Mouse (Mus musculus): ENCODE results near the gene Nelfb.

Gene Nelfb

DNA sequence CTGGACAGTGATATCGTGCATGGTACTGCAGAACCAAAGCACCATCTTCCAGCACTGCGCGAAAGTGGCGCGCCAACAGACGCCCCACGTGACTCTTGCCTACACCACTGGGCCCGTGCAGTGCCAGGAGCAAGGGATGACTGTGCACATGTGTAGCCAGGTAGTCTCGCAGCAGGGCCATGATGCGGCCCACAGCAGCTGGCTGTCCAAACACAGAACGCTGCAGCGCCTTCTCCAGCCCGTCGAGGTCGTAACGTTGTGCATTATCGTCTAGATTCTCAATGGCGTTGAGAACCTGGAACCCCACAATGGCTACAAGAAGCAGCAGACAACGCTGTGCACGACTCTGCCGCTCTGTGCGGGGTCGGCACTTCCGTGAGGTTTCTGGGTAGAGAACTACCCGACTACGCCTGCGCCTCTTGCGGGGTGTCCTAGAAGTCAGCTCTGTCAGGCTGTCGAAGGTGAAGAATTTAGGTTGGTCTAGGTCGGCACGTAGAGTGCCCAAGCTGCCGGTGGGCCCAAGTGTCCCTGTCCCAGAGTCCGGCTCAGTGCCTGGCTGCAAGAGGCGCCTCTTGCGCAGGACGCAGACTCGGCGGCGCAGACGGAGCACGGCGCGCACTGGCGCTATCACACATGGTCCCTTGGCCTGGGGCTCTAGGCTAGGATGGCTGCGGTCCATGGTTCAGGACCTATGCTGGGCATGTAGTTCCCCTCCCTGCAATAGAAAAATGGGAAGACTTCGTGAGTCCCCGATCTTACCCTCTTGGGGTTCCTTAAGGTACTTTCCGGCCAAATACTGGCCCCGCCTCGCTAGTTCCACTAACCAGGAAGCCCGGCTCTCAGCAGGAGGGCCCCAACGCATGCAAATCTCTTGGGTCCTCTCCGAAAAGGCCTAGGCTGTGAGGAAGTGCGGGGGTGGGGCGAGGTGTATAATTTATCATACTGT lies 15.8 kb downstream of the Nelfb start:
- DNase-seq = no peak

DNA sequence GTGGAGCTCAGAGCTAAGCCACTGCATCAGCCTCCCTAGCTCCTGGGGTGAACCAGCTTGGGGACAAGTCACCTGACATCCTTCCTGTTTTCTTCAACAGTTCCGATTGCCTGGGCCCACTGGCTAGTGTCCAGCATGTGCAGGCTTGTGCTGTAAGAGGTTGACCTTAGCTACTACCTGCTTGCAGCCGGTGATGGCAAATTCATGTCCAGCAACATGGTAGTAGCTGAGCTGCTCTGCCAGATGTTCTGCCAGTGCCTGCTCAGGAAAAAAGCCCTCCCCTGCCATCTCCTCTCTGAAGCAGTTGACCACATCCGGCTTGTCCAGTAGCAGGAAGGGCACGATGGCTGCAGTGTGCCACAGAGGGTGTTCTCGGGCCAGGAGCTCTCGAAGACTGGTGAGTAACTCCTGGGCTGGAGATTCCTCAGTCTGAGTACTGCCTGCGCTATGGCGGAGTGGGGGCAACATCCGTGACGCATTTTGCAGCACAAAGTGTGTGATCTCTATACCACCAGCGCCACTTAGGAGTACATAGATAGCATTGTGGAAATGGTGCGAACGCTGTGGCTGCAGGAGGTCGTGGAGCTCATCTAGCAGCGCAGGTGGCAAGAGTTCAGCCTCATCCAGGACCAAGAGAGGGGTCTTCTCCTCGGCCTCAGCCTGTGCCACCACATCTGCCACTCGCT lies 16.7 kb downstream of the Nelfb start:
- DNase-seq = no peak

DNA sequence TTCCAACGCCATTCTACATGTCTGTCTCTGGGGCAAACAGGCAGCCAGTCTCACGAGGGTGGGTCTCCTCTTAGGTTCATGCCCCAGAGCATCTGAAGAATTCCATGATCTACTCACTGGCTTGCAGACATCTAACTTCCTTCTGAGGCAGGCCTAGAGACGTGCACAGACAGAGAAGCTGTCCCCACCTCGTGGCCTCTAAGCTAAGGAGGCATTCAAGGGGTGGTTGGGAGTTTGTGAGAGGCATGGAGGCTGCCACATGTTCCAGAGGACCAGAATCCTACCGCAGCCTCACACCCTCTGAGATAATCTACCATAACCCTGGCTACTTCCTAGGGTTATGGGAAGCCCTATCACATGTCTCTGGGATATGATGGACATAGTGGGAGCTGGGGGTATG lies 17.3 kb downstream of the Nelfb start:
- DNase-seq = no peak

DNA sequence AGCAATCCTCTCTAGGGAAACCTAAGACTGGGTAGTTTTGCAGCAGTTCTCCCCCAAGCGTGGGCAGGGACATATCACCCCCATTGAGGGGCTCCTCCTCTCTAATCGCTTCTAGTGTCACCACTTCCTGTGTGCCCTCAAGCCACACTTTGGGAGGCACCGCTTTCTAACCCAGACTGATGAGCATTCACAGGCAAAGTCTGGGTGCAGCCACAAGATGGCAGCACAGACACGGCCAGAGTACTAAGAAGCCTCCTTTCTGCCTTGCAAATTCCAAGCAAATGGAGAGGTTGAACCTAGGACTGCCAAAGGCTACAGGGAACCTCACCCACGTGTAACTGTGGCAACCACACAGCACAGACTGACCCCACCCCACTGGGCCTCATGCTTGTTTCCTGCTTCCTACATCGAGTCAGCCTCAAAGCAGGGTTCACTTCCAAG lies 17.9 kb downstream of the Nelfb start:
- DNase-seq = peak; percentile 76

DNA sequence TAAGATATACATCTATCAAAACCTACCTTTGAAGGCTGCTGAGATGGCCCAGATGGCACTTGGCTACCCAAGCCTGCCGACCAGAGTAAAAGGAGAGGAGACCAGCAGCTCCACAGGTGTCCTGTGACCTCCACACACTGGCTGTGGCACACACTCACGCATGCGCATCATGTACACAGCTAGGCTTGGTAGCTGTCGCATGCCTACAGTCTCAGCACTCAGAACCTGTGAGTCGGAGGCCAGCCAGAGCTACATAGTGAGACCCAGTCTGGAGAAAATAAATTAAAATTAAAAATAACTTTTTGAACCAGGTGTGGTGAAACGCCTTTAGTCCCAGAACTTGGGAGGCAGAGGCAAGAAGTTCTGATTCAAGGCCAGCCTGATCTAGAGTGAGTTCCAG lies 23.4 kb downstream of the Nelfb start:
- DNase-seq = no peak

DNA sequence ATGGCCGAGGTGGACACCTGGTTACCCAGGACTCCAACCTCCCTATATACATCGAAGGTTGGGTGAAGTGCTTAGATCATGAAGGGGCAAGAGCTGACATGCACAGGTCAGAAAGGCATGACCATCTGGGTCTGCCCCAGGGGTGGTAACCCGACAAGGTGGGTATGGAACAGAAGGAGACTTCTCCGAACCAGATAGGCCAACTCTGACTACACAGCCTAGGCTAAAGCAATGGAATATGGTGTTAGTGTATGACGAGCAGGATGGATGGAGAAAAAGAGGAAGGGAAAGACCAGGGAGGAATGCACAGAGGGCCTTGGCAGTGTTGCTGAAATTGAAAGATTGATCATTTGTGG lies 24.7 kb downstream of the Nelfb start:
- no peak for DNase-seq

DNA sequence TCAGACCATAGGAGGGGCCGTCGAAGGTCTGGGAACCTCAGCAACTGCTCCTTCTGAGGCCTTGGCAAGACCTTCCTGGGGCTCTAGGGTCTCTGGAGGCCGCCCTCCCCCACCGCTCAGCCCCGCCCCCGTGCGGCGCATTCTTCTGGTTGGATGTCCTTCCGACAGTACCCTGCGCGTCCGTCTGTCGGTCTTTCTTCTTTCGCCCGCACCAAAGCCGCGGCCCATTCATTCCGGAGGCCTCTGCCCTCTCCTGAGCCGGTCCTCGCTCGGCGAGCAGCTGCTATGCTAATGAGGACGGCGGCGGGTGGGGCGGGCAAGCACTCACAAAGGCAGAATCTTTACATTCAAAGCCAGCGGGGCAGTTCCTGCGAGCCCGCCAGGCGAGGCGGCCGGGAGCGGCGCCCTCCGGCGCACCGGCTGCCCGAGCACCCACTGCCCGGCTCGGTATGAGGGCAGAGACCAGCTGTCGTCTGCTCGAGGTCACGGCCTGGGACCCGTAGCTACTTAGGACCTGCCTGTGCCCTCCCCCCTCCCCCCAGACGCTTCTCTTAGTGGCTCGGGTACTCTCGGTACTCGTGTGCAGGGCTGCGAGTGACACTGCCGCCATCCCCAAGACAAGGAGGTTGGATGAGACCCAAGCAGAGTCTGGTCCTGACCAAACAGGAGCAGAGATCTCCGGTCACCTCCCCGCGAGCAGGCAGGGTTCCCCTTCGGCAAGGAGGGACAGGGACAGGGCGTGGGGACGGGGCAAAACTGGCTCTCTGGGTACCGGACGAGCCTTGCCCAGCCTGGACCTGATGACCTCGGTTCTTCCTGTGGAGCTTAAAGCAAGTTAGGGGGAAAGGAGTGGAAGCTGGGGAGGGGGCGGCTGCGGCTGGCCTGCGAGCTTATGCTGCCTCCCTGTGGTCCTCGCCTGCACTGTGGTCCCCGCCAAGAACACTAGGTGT lies 25.4 kb downstream of the Nelfb start:
- DNase-seq = no peak

DNA sequence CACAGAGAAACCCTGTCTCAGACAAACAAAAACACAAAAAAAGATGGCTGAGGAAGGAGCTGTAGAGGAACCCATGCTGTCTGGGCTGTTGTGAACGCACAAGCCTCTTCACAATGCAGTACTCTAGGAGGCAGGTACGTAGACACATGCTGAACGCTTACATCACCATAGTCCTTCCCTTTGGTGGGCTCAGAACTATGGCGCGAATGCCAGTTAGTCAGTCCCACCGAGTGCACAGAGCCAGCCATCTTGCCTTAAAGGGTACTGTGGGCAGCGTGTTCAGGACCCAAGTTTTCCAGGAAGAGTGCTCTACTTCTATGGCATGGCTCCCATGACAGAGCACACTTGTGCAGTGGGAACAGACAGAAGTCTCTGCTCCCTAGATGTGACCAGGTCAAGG lies 26.8 kb downstream of the Nelfb start:
- DNase-seq = no peak

DNA sequence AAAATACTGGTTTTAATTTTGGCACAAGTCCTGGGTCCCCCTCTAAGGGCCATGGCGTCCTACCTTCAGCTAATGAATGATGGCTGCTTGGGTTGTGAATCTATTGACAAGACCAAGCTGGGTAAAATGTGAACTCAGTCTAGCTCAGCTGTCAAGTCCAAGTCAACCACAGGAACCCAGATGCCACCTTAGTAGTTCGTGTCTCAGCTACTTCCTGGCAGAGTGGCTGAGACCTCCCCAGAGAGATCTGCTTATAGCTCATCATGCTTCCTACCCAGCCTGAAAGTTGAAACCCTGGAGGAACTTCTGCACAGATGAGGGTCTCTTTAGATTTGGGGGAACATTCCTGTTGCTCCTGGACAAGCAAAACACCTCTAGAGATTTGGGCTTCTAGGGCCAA lies 28.0 kb downstream of the Nelfb start:
- no peak for DNase-seq

DNA sequence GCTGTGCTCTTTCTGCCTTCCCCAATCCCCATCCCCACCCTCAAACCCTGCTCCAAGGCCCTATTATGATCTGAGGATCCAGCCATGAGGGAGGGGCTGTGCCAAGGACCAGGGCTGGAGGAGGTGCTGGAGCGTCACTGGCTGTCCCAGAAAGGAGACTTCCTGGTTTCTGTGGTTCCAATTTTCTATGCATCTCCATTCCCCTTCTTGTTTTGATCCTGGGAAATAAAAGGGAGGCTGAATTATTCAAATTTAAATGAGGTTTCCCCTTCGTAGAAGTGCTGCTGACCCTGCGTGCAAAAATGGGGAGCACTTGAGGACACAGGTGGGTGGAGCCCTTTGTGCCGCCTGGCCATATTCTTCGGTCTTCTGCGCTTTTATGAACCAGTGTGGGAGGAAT lies 28.6 kb downstream of the Nelfb start:
- no peak for DNase-seq

DNA sequence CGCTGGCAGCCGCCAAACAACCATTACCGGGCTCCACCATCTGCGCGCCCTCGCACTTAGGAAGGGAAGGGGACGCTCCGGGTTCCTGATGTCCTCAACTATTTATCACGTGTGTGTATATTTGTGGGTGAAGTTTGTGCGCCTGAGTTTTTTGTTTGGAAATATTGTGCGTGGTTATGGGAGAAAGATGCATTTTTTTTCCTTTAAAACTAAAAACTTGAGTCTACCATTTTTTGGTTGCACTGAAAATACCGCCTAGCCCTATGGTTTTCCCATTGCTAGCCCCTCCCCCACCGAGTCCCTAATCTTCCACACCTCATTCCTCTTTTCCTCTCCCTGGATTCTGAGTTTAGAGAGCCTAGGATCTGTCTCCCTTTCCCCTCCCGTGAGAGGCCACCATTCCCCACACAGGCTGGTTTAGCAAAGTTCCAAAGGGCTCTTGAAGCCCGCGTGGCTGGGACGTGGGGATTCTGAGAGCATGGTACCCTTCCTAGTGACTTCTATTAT lies 29.3 kb downstream of the Nelfb start:
- DNase-seq = no peak

DNA sequence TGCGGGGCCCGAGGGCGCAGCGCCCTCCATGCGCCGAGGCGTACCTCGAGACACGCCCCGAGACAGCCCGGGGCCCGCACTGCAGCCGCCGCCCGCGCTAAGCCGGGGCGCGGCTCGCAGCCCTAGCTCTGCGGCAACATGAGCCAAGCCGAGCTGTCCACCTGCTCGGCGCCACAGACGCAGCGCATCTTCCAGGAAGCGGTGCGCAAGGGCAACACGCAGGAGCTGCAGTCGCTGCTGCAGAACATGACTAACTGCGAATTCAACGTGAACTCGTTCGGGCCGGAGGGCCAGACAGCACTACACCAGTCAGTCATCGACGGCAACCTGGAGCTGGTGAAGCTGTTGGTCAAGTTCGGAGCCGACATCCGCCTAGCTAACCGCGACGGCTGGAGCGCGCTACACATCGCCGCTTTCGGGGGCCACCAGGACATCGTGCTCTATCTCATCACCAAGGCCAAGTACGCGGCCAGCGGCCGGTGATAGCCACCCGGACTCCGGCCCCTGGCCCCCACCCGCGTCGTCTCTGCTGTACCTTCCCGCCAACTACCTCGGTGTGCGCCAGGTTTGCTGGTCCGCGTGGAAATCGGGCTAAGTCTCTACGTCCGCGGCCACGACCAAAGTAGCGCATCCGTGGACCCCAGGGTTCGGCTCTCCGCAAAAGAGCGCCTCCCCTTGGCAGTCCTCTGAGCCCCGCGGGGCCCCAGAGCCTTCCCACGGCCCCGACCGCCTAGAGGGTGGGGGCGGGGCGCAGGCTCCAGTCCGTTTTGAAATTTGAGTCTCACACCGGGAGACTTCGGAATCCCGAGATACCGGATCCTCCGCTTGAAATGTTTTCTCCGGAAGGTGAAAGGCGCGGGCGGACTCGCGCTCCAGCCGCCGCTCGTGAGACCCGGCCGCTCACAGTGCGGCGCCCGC lies 30.1 kb downstream of the Nelfb start:
- DNase-seq = no peak

DNA sequence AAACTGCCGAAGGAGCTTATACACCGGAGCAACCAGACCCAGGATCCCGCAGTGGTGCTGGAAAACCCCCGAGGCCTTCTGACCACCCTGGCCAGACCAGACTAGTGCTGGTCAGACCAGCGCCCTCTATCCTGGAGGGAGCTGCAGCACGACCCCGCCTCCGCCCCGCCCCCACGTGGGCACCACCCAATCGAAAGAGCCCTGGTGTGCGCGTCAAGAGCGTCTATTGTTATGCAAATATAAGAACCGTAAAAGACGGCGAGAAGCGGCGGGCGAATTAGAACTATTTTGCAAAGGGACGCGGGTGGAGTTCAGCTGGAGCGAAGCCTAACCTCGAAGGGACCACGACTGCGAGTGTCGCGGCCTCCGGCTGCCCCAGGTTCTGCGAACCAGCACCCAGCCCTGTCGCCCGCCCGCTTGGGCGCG lies 30.8 kb downstream of the Nelfb start, which contains the start of gene Nrarp:
TSS of gene Nrarp (plus strand) at position 281 of the 426 bp plus-strand sequence.
- peak; percentile 90 for DNase-seq

DNA sequence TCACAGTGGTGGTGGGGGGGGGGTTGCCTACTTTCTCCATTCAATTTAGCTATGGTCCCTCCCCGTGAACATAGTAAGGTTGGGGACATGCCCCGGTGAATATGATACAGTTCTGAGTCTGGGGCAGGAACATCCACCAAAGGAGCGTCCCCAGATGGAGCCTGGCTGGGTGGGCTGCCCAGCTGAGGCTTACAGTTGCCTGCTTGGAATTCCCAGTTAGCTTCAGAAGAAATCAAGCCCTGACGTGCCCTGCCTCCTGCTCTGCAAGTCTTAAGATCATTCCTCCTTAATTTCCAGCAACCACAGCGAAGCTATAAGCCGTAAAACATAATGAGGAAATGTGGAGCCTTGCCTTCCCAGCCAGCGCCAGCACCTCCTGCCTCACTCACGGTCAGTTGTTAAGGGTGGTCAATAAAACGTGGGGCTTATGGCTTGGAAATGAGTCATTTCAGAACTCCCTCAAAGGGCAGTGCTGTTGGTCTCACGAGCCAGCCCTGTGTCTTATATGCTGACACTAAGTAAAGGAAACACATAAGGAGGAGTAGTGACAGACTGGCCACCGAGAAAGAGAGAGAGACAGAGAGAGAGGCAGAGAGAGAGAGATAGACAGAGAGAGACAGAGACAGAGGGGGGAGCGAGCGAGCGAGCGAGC lies 31.6 kb downstream of the Nelfb start:
- peak; percentile 4 for DNase-seq

DNA sequence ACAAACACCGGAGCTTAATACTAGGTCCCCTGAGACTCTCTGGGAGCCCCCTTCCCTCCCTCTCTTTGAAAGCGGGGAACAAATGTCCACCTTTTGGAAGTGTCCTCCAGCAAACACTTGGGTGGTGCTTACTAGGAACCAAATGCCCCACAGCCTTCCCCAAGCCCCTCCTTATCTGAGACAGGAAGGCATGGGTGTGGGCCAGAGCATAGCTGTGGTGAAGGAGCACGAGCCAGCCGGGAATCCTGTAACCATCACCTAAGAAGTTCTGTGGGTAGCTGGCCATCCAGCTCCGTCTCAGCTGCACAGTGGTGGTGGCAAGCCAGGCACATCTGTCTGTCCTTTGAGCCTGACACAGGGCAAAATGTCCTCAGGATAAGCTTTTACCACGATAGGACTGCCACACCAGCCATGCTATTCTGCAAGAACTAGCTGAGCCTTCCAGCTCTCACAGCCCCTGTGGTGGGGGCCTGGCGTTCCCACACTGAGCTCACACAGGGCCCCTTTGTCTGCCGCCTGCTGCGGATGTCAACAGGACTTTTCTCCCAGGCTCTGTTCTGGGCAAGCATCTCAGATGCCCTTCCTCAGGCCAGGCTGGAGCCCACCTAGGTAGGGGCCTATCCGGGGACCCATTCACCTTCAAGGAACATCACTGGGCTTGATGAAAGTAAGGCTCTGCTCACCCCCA lies 32.9 kb downstream of the Nelfb start:
- no peak for DNase-seq

DNA sequence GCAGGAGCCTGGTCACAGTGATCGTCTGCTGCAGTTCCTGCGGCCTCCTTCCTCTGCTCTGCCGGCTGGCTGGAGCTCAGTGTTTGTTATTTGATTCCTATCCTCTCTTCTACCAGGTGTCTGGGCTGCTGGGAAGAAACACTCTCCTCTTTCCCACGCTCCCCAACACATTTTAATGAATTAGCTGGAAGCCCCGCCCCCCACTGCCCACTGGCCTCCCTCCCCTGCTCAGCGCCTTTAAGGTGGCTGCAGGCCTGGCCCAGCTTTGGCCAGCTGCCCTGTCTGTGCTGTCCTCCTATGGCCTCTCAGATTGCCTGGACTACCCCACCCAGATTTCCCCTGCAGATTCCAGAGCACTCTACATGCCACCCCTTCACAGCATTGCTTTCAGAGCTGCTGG lies 33.6 kb downstream of the Nelfb start:
- no peak for DNase-seq

DNA sequence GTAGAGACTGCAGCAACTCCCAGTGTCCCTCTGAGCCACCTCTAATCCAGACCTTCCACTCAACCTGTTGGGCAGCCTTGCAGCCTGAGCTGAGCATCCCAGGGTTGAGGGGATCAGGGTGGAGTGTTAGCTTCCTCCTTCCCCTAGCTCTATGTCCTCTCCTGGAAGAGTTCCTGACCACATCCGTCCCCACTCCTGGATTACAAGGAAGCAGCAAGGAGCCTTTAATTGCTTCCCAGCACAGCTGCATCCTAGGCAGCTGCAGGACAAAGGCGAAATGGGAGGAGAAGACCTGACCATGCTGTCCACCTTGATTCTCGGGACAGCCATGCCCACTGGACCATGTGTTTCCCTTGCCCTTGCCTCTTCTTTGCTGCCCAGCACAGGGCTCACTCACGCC lies 34.2 kb downstream of the Nelfb start:
- no peak for DNase-seq

DNA sequence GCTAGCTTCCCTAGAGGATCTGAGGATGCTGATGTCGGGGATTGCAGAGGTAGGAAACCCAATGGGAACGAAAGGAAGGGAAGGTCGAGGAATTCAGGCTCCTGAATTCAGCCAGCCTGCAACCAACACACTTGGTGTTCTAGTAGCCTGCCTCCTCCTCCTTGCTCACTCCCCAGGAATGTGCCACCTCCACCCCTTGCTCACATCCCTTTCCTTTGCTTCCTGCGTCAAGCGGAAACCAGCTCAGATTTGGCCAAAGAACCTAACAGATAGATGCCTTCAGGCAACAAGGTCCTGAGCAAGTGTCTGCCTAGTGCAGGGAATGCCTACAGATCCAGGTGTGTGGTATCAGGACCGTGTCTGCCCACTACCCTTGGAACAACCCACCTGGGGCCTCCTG lies 34.7 kb downstream of the Nelfb start:
- no peak for DNase-seq

DNA sequence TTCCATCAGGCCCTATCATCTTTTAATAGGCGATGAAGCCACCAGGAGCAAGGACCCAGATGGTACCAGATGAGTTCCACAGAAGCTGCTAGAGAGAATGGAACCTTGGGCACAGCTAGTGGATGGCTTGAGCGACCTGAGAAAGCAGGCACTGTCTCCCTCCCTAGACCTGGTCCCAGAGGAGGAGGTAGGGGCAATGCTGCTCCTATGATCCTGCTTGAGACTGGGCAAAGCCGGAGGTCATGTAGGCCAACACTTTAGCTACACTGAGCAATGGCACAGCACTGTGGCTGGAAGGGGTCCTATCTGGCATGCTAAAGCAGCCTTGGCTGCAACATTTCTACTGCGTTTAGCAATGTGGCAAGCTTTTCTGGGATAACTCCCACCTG lies 35.6 kb downstream of the Nelfb start:
- DNase-seq = no peak

DNA sequence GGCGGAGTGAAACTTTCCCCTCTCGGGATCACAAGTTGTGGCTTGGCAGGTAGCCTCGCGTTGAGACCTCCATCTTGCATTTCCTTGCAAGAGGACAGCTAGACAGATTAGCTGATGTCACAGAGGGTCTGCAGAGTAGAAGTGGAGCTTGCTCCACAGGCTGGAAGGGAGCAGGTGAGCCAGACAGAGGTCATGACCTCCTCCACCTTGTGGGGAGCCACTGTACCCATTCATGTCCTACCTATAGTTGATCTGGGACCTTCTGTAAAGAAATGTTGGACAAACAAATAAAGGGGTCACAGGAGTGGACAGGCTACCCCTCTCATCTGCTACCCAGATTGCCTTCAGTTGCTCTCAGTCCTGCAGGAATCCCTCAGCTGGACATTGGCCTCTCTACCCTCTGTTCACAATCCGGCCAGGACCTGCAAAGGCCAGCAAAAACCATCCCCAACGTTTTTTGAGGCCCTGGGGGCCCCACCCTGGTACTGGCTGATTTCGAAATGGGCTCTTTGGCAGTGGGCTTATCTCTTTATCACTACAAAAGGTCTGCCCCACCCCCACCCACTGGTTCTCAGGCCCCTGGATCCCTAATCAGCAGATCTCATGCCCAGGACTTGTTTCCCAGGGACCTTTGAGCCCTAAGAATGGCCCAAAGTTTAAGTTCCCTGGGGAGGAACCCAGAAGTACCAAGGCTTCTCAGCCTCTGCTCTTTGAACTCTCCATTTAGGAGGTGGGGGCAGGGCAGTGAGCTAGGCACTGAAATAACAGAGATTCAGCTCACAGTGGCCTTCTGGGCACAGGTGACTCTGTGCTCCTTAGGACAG lies 36.2 kb downstream of the Nelfb start:
- no peak for DNase-seq
